Mouse (Mus musculus): ENCODE data around the gene Lamtor2.

Gene Lamtor2

GRCm38 (mm10) chr3:88567892-88568291 lies 15.0 kb upstream of the Lamtor2 start:
- no peak for DNase-seq

- DNase-seq, result no peak
These were observed 13.7 kb upstream of the Lamtor2 start for GRCm38 (mm10) chr3:88566536-88567061.

GRCm38 (mm10) chr3:88566116-88566515 lies 13.2 kb upstream of the Lamtor2 start:
- no peak for DNase-seq

GRCm38 (mm10) chr3:88563966-88564365 lies 11.1 kb upstream of the Lamtor2 start:
- no peak for DNase-seq

GRCm38 (mm10) chr3:88563442-88563841 lies 10.6 kb upstream of the Lamtor2 start:
- DNase-seq, result no peak

GRCm38 (mm10) chr3:88561989-88562388 lies 9.1 kb upstream of the Lamtor2 start:
- peak; percentile 78 to 86 for DNase-seq

GRCm38 (mm10) chr3:88559596-88559995 lies 6.7 kb upstream of the Lamtor2 start:
- DNase-seq, result no peak

- no peak for DNase-seq
These were observed 3.7 kb upstream of the Lamtor2 start for GRCm38 (mm10) chr3:88556616-88557015.

- no peak for DNase-seq
These were observed 2.9 kb upstream of the Lamtor2 start for GRCm38 (mm10) chr3:88555731-88556130.

GRCm38 (mm10) chr3:88555069-88555605 lies 2.3 kb upstream of the Lamtor2 start:
- no peak for DNase-seq

- DNase-seq, result no peak
These were observed 1.2 kb upstream of the Lamtor2 start for GRCm38 (mm10) chr3:88553880-88554586.

GRCm38 (mm10) chr3:88553525-88553879 lies 628 bp upstream of the Lamtor2 start, which contains the start of gene Ubqln4:
Gene Ubqln4 (plus strand): TSS chr3:88553758.
- peak; percentile 94 to 96 for DNase-seq

- no peak for DNase-seq
These were observed 710 bp downstream of the Lamtor2 start for GRCm38 (mm10) chr3:88552082-88552645.

GRCm38 (mm10) chr3:88551586-88551985 lies 1.3 kb downstream of the Lamtor2 start:
- no peak for DNase-seq

- peak; percentile 48 to 62 for DNase-seq
These were observed 4.5 kb downstream of the Lamtor2 start, which contains the start of gene Rab25 for GRCm38 (mm10) chr3:88548180-88548917. Gene Rab25 (minus strand): TSS chr3:88548300.

- no peak for DNase-seq
These were observed 6.0 kb downstream of the Lamtor2 start for GRCm38 (mm10) chr3:88546674-88547418.

GRCm38 (mm10) chr3:88544955-88545591 lies 7.8 kb downstream of the Lamtor2 start:
- DNase-seq, result no peak

GRCm38 (mm10) chr3:88544514-88544913 lies 8.4 kb downstream of the Lamtor2 start:
- peak; percentile 60 to 72 for DNase-seq

- DNase-seq, result no peak
These were observed 9.0 kb downstream of the Lamtor2 start for GRCm38 (mm10) chr3:88543651-88544410.

- no peak for DNase-seq
These were observed 9.7 kb downstream of the Lamtor2 start for GRCm38 (mm10) chr3:88543174-88543573.

- DNase-seq, result no peak
These were observed 10.4 kb downstream of the Lamtor2 start for GRCm38 (mm10) chr3:88542486-88542885.

All from kidney, postnatal 4 days (tissue).